9 mouse cellular contexts compared by ENCODE assay signal in the genomic region with DNA sequence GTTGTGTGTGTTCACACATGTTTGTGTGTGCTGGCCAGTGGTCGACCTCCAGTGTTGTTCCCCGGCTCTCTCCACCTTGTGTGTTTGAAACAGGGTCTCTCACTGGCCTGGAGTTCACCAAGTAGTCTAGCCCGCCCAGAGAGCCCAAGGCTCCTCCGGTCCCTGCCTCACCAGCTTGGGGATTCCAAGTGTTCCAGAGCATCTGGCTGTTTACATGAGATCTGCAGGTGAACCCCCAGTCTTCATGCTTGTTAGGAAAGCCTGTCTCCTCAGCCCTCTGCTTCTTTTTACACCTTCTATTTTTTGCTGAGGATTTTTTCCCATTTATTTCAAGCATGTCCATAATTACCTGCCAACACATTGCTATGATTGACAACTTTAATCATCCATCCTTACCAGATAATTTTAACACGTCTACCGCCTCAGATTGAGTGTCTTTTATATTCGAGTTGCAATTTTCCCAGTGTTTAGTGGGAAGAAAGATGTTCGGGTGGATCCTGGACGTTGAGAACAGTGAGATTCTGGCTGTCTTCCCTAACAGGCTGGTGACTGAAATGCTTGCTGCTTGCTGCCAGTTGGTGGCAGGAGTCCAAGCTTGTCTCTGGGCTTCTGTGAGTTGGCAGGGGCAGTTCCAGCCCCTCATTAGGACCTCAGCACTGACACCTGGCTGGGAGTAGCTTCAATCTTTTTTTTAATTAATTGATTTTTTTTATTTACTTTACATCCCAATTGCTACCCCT. TPM values are rescaled to one million over a fixed set of nuclear protein-coding genes. Genes with fewer than 3 reads are reported as not detected.
A peak's percentile ranks its signal among the peaks of the same experiment; 100 is the strongest.
DNase-seq lines count a peak whose midpoint lies in the region; ATAC-seq lines count a peak whose summit lies in the region.
"Had no signal": no experiment of that assay in that cellular context is flagged by ENCODE, and none has a peak within 500 bp of the region (broad histone marks: within the 10 kb centered on the region; RNA-seq: fewer than 3 reads in every experiment).

No protein-coding gene starts in this region.

- H3K27ac ChIP-seq in hindbrain, embryonic 13.5 days: peak overlapping the region; percentile 59
- no peak overlapping the region for H3K27ac ChIP-seq in hindbrain, embryonic 10.5 days
- peak overlapping the region; percentile 93 for H3K27ac ChIP-seq in forebrain, embryonic 16.5 days (ENCODE audit: low read length)
- no peak overlapping the region for H3K27ac ChIP-seq in kidney, embryonic 15.5 days

- no peak overlapping the region for H3K4me2 ChIP-seq in hindbrain, embryonic 13.5 days
- H3K4me2 ChIP-seq in forebrain, embryonic 16.5 days (ENCODE audit: low read length): no peak overlapping the region
- H3K4me2 ChIP-seq in kidney, embryonic 15.5 days: no peak overlapping the region

- no peak overlapping the region for H3K9ac ChIP-seq in hindbrain, embryonic 13.5 days
- no peak overlapping the region for H3K9ac ChIP-seq in forebrain, embryonic 16.5 days (replicated peaks; ENCODE audit: low read depth, low read length)
- no peak overlapping the region for H3K9ac ChIP-seq in kidney, embryonic 15.5 days

- H3K9me3 ChIP-seq in hindbrain, embryonic 13.5 days: no peaks in the 10 kb centered on the region
- H3K9me3 ChIP-seq in hindbrain, embryonic 10.5 days: no peaks in the 10 kb centered on the region
- H3K9me3 ChIP-seq in forebrain, embryonic 16.5 days (ENCODE audit: control insufficient read depth, low read length): no peaks in the 10 kb centered on the region
- no peaks in the 10 kb centered on the region for H3K9me3 ChIP-seq in kidney, embryonic 15.5 days (replicated peaks)

- no peaks in the 10 kb centered on the region for H3K36me3 ChIP-seq in hindbrain, embryonic 13.5 days
- H3K36me3 ChIP-seq in hindbrain, embryonic 10.5 days: no peaks in the 10 kb centered on the region
- no peaks in the 10 kb centered on the region for H3K36me3 ChIP-seq in forebrain, embryonic 16.5 days (ENCODE audit: control insufficient read depth, insufficient read depth)
- H3K36me3 ChIP-seq in kidney, embryonic 15.5 days: no peaks in the 10 kb centered on the region

- peaks cover 28% of the 10 kb centered on the region for H3K4me1 ChIP-seq in hindbrain, embryonic 13.5 days (replicated peaks)
- 0 out of 2 replicates have a peak, but pooled peaks cover 3% of the 10 kb centered on the region for H3K4me1 ChIP-seq in hindbrain, embryonic 10.5 days (replicated peaks)
- peaks cover 51% of the 10 kb centered on the region for H3K4me1 ChIP-seq in forebrain, embryonic 16.5 days (replicated peaks; ENCODE audit: control insufficient read depth, insufficient read depth, low read length)
- H3K4me1 ChIP-seq in kidney, embryonic 15.5 days: 0 out of 2 replicates have a peak, but pooled peaks cover 4% of the 10 kb centered on the region

- 71% methylated on average over 9 of the region's 9 CpGs for WGBS in hindbrain, embryonic 13.5 days
- 77% methylated on average over 9 of the region's 9 CpGs for WGBS in hindbrain, embryonic 10.5 days
- WGBS in forebrain, embryonic 16.5 days: 22% methylated on average over 9 of the region's 9 CpGs
- 72% methylated on average over 9 of the region's 9 CpGs for WGBS in kidney, embryonic 15.5 days

- intact Hi-C loops in left cerebral cortex, postnatal 10 days (cut with DNase I): loop anchor here (5.0 kb wide), 1 partner anchor 63 kb away; no protein-coding TSS in a partner anchor

- H3K27me3 ChIP-seq in hindbrain, embryonic 13.5 days: no peaks in the 10 kb centered on the region
- H3K27me3 ChIP-seq in hindbrain, embryonic 10.5 days (ENCODE audit: insufficient read depth, poor library complexity, severe bottlenecking): no peaks in the 10 kb centered on the region
- no peaks in the 10 kb centered on the region for H3K27me3 ChIP-seq in forebrain, embryonic 16.5 days (replicated peaks; ENCODE audit: control insufficient read depth, insufficient read depth, low read length)
- no peaks in the 10 kb centered on the region for H3K27me3 ChIP-seq in kidney, embryonic 15.5 days

- no peak for ATAC-seq in hindbrain, embryonic 13.5 days (ENCODE audit: low FRiP score)
- ATAC-seq in forebrain, embryonic 16.5 days: peak; percentile 81
- ATAC-seq in kidney, embryonic 15.5 days (replicated peaks; ENCODE audit: low FRiP score): no peak

- DNase-seq in hindbrain, embryonic 10.5 days (ENCODE audit: low spot score): no peak
- peak; percentile 95 for DNase-seq in brain, adult 2 months (ENCODE audit: low read depth, low spot score)
- peak; percentile 79 to 85 for DNase-seq in left cerebral cortex, postnatal 10 days (ENCODE audit: extremely low spot score in 1 of 2, low spot score in 2 of 2)
- no peak for DNase-seq in ovary, postnatal 36 days (ENCODE audit: low spot score)
- DNase-seq in thymus, postnatal 36 days: no peak

- no peak overlapping the region for H3K4me3 ChIP-seq in hindbrain, embryonic 13.5 days
- no peak overlapping the region for H3K4me3 ChIP-seq in hindbrain, embryonic 10.5 days
- no peak overlapping the region for H3K4me3 ChIP-seq in forebrain, embryonic 16.5 days (replicated peaks; ENCODE audit: low read length)
- no peak overlapping the region for H3K4me3 ChIP-seq in kidney, embryonic 15.5 days (replicated peaks)

RNA-seq across cellular contexts. Expression of gene Slc30a10, which starts 15.6 kb away (rescaled TPM):
- 3.4 and 3.8 TPM in 2 replicates for polyA plus RNA-seq in hindbrain, embryonic 13.5 days (2015; fragmentation: Nextera tagmentation; extraction: Ambion mirVana)
- 1.3 and 1.6 TPM in 2 replicates for polyA plus RNA-seq in hindbrain, embryonic 10.5 days (2016; fragmentation: Nextera tagmentation; extraction: Ambion mirVana)
- polyA plus RNA-seq in forebrain, embryonic 16.5 days (2015; fragmentation: Nextera tagmentation; extraction: Ambion mirVana): 10.3 and 10.7 TPM in 2 replicates
- total RNA-seq in left cerebral cortex, postnatal 10 days (2021): 10 to 100 TPM; 13.5 to 16.0 TPM
- 0.10 and 0.38 TPM in 2 replicates for polyA plus RNA-seq in kidney, embryonic 15.5 days (2015; fragmentation: Nextera tagmentation; extraction: Ambion mirVana)
- polyA plus RNA-seq: lung, embryonic 16.5 days had no signal

Comparison
In these comparisons a context has a peak if more than half of its experiments do, and no peak if none do; other contexts are left out.
1. H3K27ac ChIP-seq: peak in hindbrain, embryonic 13.5 days (single experiment) and forebrain, embryonic 16.5 days (single experiment); none in hindbrain, embryonic 10.5 days (single experiment) and kidney, embryonic 15.5 days (single experiment).
2. DNase-seq: peak in brain, adult 2 months (single experiment) and left cerebral cortex, postnatal 10 days (2 of 2); none in hindbrain, embryonic 10.5 days (single experiment), ovary, postnatal 36 days (single experiment) and thymus, postnatal 36 days (0 of 2).